Mouse (Mus musculus): ENCODE results near the gene Nqo1.

DNA sequence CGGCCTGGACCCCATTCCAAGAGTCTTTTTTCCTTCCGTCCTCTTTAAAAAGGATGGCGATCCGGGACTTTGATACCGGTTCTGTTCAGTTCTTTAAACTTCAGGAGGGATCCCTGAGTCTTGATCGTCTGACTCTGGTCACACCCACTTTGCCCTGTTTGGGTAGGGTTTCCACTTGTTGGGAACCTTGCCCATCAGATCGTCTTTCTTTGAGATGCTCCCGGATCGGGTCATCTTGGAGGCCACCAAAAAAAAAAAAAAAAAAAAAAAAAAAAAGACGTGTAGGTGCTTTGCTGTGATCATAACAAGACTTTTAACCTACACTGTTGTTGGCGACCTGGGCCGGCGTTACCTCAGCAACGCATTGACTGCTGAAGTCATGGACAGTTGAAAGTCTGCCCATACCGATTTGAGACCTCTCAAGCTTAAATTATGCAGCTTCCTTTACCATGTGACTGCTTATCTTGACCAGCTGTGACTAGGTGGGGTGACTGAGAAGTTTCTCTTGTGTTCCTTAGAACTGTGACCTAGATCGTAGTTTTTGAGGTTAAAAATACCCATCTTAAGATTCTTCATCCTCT is 33.9 kb upstream of the Nqo1 start:
- no peak for TF ChIP-seq POLR2A (IDR thresholded peaks at IDR 0.05; ENCODE audit: low read depth, low read length)
- TF ChIP-seq MAFK (IDR thresholded peaks at IDR 0.05; ENCODE audit: insufficient replicate concordance, low read length), result no peak
- no peak for TF ChIP-seq EP300 (IDR thresholded peaks at IDR 0.05; ENCODE audit: low read length)
- no peak for TF ChIP-seq MAZ (IDR thresholded peaks at IDR 0.05; ENCODE audit: low read depth, low read length)

All from CH12.LX (cell line).